Mouse (Mus musculus) spleen, adult 18-20 months (tissue): ENCODE measurements at regions not wholly inside any gene's neighbourhood (a gene's known extent, or its start where the extent isn't known, plus 50 kb on each side); places are given as distances from the start of the nearest gene placed in this dataset.
"Not testable (repeated sequence)": the region's sequence is repeated elsewhere in the genome, so short reads cannot be mapped to it uniquely, and the experiment has no call there.

Experiments
- DNase-seq, 2 experiments: peaks; one replicate each; pipeline ENCODE4 v3.0.0; 2022; ENCODE audit warnings: mixed read lengths in 2 of 2

DNA sequence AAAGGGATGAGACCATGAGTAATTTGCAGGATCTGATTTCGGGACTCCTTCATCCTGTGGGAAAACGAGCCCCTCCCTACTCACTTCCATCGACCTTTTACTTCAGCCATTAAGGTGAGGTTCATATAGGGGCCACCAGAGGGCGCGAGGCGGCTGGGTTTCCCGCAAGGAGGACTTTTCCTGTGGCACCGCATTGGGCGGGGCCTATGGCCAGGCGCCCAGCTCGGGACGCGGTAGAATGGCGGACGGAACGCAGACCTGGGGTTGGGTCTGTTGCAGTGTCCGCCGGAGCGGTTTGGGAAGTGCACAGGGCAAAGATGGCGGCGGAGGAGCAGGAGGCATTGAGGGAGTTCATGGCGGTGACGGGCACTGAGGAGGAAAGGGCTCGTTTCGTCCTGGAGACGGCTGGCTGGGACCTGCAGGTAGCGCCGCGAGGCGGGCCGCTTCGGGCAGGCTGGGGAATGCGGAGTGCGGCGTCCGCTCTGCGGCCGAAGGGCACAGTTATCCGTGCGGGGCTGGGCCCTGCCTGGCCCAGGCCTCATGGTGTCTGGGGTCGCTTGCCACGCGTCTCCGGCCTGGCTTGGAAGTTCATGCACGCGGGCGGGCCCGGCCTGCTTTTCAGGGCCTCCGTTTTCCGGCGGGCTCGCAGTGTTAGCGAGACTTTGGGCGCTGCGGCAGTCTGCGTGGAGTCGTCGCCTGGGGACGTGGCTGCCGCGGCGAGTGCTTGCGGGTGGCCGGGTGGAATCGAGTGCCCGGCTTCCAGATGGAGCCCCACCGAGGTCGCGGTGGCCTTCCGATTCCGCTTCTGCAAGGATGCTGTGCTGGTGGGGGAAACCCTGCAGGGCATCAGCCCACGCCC lies 219.1 kb downstream of the Gm31371 start:
- DNase-seq, result peak; percentile 97 to 100

DNA sequence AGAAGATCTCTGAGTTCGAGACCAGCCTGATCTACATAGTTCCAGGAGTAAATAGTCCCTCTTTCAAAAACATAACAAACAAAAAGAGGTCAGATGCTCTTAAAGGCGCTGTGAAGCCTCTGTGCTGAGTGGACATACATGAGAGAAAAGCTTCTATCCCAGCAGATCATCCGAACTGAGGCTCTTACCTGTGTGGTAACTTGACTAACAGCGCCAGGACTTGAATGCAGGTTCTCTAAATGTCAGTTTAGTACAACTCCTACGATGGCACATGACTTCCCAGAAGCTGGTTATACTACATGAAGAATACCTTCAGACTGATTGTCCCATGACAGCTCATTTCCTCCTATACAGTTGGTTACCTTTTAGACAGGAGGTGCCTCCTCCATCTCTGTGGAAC lies 220.4 kb downstream of the Gm31371 start:
- DNase-seq, result not testable (repeated sequence)

DNA sequence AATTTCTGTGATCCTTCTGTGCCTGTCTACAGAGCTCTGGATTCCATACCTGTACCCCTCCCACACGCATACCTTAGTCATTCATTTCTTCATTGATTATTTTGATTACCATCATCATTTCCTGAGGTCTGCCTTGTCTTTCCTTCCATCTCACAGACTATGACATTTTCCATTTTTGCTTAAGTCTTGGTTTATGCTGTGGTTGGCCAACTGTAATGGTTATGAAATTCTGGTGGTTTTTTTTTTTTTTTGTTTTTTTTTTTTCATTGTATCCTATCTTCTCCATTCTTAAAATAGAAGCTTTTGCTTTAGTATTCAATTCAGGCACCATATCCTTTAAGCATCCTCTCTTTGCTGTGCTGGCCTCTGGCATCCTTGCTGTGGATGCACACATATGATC lies 227.4 kb downstream of the Gm15319 start:
- DNase-seq, result not testable (repeated sequence)

DNA sequence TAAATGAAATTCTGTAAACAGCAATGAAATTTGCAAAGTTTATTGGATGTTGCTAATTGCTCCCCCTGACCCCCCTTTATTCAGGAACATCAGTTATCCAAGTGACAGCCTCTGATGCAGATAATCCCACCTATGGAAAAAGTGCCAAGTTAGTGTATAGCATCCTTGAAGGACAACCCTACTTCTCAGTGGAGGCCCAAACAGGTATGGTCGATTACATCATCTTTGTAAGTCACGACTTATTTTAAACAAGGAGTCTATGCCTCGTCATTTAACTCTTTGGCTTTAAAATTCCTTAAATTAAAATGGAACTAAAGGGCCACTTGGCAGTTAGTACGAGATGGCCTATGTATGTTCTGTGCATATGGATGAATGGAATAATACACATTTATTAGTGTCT lies 217.6 kb downstream of the Gm15319 start:
- not testable (repeated sequence) for DNase-seq

- DNase-seq, result not testable (repeated sequence)
Measured at GRCm38 (mm10) chr8:20151317-20152047, 211.5 kb downstream of the Gm15319 start.

DNA sequence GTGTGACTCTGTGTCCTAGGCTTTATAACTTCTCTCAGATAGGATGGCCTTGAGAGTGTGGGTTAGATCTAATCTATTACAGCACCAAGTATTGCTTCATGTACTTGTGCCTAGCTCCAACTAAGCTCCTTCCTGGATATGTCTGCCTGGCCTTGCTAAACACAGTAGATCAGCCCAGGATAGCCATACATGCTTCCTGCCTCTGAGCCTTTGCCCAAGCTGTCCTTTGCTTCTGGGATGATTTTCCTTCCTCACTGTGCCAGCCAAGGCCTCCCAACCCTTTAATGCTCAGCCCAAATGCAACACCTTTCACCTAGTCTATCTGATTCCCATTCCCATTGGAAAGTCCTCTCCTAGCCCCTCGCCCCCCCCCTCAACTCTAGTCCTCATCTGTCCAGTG lies 208.9 kb downstream of the Gm15319 start:
- not testable (repeated sequence) for DNase-seq
